Mouse (Mus musculus): ENCODE measurements around the gene Ints13. TPM values are rescaled to one million over a fixed set of nuclear protein-coding genes. Genes with fewer than 3 reads are reported as not detected.

Ints13 gene
- polyA plus RNA-seq, 3 experiments from 2014 or later: 54.4 to 76.9 (median 68.4) TPM

Other genes with a start within 250 kb of the Ints13 start
- 100 to 1,000 TPM in 1 of 3 experiments, 10 to 100 TPM in 2; 43.2 to 111 (median 94.9) TPM for gene Itpr2, start 75.6 kb downstream of the Ints13 start, polyA plus RNA-seq (2017; shearing (Covaris generic))
- gene Fgfr1op2, start 632 bp downstream of the Ints13 start, polyA plus RNA-seq (2017; shearing (Covaris generic)): 100 to 1,000 TPM in 1 of 3 experiments, 10 to 100 TPM in 2; 80.5 to 140 (median 88.8) TPM
- 10 to 100 TPM; 58.0 to 64.2 (median 58.9) TPM for gene Med21, start 64.7 kb upstream of the Ints13 start, polyA plus RNA-seq (2017; shearing (Covaris generic))
- 1 to 10 TPM; 2.0 to 3.6 (median 3.0) TPM for gene Tm7sf3, start 65.0 kb upstream of the Ints13 start, polyA plus RNA-seq (2017; shearing (Covaris generic))
- gene Stk38l, start 147.2 kb upstream of the Ints13 start, polyA plus RNA-seq (2017; shearing (Covaris generic)): 10 to 100 TPM; 10.7 to 32.2 (median 22.0) TPM
- 1 to 10 TPM; 4.0 to 8.0 (median 7.9) TPM for gene Arntl2, start 218.2 kb upstream of the Ints13 start, polyA plus RNA-seq (2017; shearing (Covaris generic))

All from inflammation-experienced regulatory T-cells, adult 6 months (primary cell).